Mouse (Mus musculus) liver, adult 2 months (tissue): Measurements from ENCODE around the gene Olfr1396. TPM values are rescaled to one million over a fixed set of nuclear protein-coding genes. Genes with fewer than 3 reads are reported as not detected.

Source experiments
- DNase-seq: peaks from one replicate; pipeline ENCODE4 v3.0.0-alpha.2; 2011; ENCODE audit warnings: low read depth, low spot score; ENCODE audit errors: extremely low read depth
- H3K27ac ChIP-seq: fragments of 200-500 bp; replicated peaks from 2 replicates; pipeline ENCODE4 v1.5.1; 2012; ENCODE audit warnings: low read depth, mild to moderate bottlenecking, control low read depth, inconsistent platforms, low read length; ENCODE audit not compliant: insufficient read depth
- H3K27me3 ChIP-seq: fragments of 200-500 bp; 2 replicates; pipeline ENCODE4 v1.6.1; 2012; ENCODE audit warnings: mild to moderate bottlenecking, moderate library complexity, low read length, inconsistent platforms; ENCODE audit not compliant: control insufficient read depth, insufficient read depth
- H3K36me3 ChIP-seq: fragments of 200-500 bp; 2 replicates; pipeline ENCODE4 v1.6.1; 2012; ENCODE audit warnings: low read length, inconsistent platforms; ENCODE audit not compliant: control insufficient read depth, insufficient read depth
- H3K4me1 ChIP-seq: fragments of 200-500 bp; 2 replicates; pipeline ENCODE4 v1.6.1; 2011; ENCODE audit warnings: low read length; ENCODE audit not compliant: control insufficient read depth, insufficient read depth
- H3K4me3 ChIP-seq: fragments of 200-500 bp; 2 replicates; pipeline ENCODE4 v1.5.1; 2011; ENCODE audit warnings: low read depth, mild to moderate bottlenecking, control low read depth, low read length, moderate library complexity; ENCODE audit not compliant: insufficient read depth
- H3K79me2 ChIP-seq: fragments of 200-500 bp; 2 replicates; pipeline ENCODE4 v1.6.1; 2012; ENCODE audit warnings: inconsistent platforms, mild to moderate bottlenecking, low read length, moderate library complexity; ENCODE audit not compliant: control insufficient read depth, insufficient read depth
- H3K9ac ChIP-seq: fragments of 200-500 bp; 2 replicates; pipeline ENCODE4 v1.6.1; 2012; ENCODE audit warnings: low read depth, mild to moderate bottlenecking, control low read depth, inconsistent platforms, low read length
- CTCF ChIP-seq: fragments of 200-500 bp; IDR thresholded peaks from 2 replicates; pipeline ENCODE4 v1.5.1; 2011; ENCODE audit warnings: low read depth, low read length, control low read depth
- POLR2A ChIP-seq: fragments of 200-500 bp; IDR thresholded peaks from 2 replicates; pipeline ENCODE4 v1.6.1; 2011; ENCODE audit warnings: low read length, control low read depth; ENCODE audit not compliant: insufficient read depth; ENCODE audit errors: extremely low read depth
- WGBS: fragments of 180-500 bp; shearing (Covaris S2); methylation state at CpG from one replicate; pipeline ENCODE4 v1.1.7; 2018; 5-methylcytosine and 5-hydroxymethylcytosine counted together
- polyA plus RNA-seq: library from polyadenylated mRNA; depleted of rRNA; stranded (reverse); fragments of >200 nt; gene quantifications from 2 replicates; pipeline ENCODE4 v1.2.3, GENCODE M21; 2012
- total RNA-seq: library from RNA; depleted of rRNA; stranded (reverse); fragments of >200 nt; gene quantifications from 2 replicates; pipeline ENCODE4 v1.2.3, GENCODE M21; 2014

Gene Olfr1396
- total and polyA plus RNA-seq, 2 experiments = under 0.01 to 0.02 TPM

DNA sequence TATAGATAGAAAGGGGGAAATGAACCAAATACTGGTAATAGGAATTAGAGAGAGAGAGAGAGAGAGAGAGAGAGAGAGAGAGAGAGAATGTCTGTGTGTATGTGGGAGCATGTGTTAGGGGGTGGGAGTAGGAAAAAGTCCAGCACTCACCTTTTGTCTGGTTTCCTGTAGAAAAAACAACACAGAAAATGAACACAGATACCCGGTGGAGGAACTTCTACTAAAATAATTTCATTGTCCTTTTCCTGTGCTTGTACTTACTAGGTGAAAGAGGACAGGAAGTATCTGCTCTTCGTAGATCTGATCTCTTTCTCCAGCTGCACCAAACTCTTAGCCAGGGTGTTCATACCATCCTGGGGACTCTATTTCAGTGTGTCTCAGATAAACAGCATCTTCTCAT lies 516 bp downstream of the Olfr1396 start:
- Histone ChIP-seq H3K36me3 (no peaks in the 10 kb centered on the region), H3K4me3 (no peak overlapping the region), H3K27me3 (no peaks in the 10 kb centered on the region), H3K79me2 (no peaks in the 10 kb centered on the region), H3K9ac (no peak overlapping the region), H3K27ac (no peak overlapping the region), H3K4me1 (no peaks in the 10 kb centered on the region)
- TF ChIP-seq POLR2A (no peak), CTCF (no peak)
- whole genome bisulfite sequencing = 72% methylated on average over 2 of the region's 2 CpGs
- DNase-seq = no peak

- no peak for DNase-seq
- Histone ChIP-seq H3K36me3 (no peaks in the 10 kb centered on the region), H3K4me3 (no peak overlapping the region), H3K27me3 (no peaks in the 10 kb centered on the region), H3K27ac (no peak overlapping the region), H3K4me1 (no peaks in the 10 kb centered on the region), H3K9ac (no peak overlapping the region), H3K79me2 (no peaks in the 10 kb centered on the region)
- TF ChIP-seq POLR2A (no peak), CTCF (no peak)
- 86% methylated on average over 6 of the region's 6 CpGs for WGBS
Observed at GRCm38 (mm10) chr11:49112624-49113219, 2.0 kb downstream of the Olfr1396 start.

GRCm38 (mm10) chr11:49111000-49111399 lies 3.7 kb downstream of the Olfr1396 start:
- DNase-seq = no peak
- H3K27ac ChIP-seq = no peak overlapping the region
- H3K4me1 ChIP-seq = no peaks in the 10 kb centered on the region
- H3K36me3 ChIP-seq = no peaks in the 10 kb centered on the region
- H3K4me3 ChIP-seq = no peak overlapping the region
- TF ChIP-seq POLR2A (no peak), CTCF (no peak)
- no peak overlapping the region for H3K9ac ChIP-seq
- H3K27me3 ChIP-seq = no peaks in the 10 kb centered on the region
- no peaks in the 10 kb centered on the region for H3K79me2 ChIP-seq
- 82% methylated on average over 1 of the region's 1 CpGs for WGBS

- WGBS = 42% methylated on average over 1 of the region's 1 CpGs
- Histone ChIP-seq H3K27me3 (no peaks in the 10 kb centered on the region), H3K27ac (no peak overlapping the region), H3K36me3 (no peaks in the 10 kb centered on the region), H3K4me1 (no peaks in the 10 kb centered on the region), H3K9ac (no peak overlapping the region), H3K4me3 (no peak overlapping the region), H3K79me2 (no peaks in the 10 kb centered on the region)
- TF ChIP-seq CTCF = peak; percentile 69
- no peak for TF ChIP-seq POLR2A
- DNase-seq = peak; percentile 28
Observed at GRCm38 (mm10) chr11:49108833-49109232, 5.8 kb downstream of the Olfr1396 start.

DNA sequence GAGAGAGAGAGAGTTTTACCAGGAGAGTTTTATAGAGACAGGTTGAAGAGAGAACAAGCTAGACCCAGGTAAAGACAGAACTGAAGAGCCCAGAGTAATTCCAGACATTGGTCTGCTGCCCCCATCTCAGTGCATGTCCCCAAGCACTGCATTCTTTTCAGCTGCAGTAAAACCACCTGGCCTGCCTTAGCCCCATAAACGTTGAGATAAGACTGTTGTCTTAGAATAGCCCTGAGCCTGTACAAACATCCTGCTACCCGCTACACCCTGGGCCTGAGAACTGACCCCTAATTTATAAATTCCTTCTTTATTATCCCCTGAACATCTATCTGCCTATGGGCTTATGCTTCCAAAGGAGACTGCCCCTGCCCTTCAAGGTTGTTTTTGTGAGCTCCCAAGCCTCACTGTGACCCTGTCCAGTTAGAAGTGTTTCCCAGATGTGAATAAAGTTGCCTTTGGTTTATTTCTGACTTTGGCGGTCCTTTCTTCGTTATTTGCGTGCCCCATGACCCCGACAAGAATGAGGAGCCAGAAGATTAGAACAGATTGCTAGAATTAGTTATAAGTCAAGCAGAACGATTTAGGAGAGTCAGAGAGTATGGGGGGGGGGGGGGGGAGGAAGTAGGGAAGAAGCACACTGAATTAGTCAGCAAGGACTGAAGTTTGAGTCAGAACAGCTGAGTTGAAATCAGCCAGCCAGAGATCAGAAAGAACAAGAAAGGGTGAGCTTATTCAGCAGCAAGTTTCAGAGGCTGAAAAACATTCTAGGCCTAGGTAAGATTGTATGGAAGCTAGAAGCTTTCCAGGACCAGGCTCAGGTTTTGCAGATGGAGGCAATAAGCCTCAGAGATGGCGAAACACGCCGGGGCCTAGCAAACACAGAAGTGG lies 6.8 kb downstream of the Olfr1396 start:
- no peak overlapping the region for H3K4me3 ChIP-seq
- H3K36me3 ChIP-seq = no peaks in the 10 kb centered on the region
- 75% methylated on average over 10 of the region's 10 CpGs for WGBS
- H3K4me1 ChIP-seq = peaks cover 3% of the 10 kb centered on the region; the same call in 1 of the 2 replicates
- DNase-seq = no peak
- no peak for TF ChIP-seq POLR2A
- TF ChIP-seq CTCF = no peak
- H3K9ac ChIP-seq = no peak overlapping the region
- H3K79me2 ChIP-seq = no peaks in the 10 kb centered on the region
- H3K27me3 ChIP-seq = no peaks in the 10 kb centered on the region
- no peak overlapping the region for H3K27ac ChIP-seq

DNA sequence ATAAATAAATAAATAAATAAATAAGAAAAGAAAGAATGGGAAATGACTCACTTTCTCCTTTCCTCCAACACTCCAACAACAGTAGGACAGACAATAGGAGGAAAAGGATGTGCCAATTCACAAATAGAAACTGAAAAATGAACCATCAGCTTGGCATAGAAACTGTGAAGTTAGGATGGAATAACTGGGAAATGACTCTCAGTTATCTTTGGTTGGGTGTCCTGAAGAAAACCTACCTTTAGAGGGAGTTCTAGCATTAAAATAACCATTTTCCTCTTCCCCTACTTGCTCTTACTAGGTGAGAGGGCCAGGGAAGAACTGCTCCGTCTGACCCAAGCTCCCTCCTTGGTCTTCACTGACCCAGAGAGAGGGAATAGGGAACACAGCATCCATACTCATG lies 8.9 kb downstream of the Olfr1396 start:
- no peak for DNase-seq
- peaks cover 5% of the 10 kb centered on the region; the same call in 1 of the 2 replicates for H3K4me1 ChIP-seq
- H3K79me2 ChIP-seq = no peaks in the 10 kb centered on the region
- H3K4me3 ChIP-seq = no peak overlapping the region
- no peak overlapping the region for H3K27ac ChIP-seq
- no peaks in the 10 kb centered on the region for H3K36me3 ChIP-seq
- TF ChIP-seq POLR2A (no peak), CTCF (no peak)
- 81% methylated on average over 1 of the region's 1 CpGs for WGBS
- H3K27me3 ChIP-seq = no peaks in the 10 kb centered on the region
- H3K9ac ChIP-seq = no peak overlapping the region
